Mouse (Mus musculus) WW6 (cell line): ENCODE data around the gene Alk.

ENCODE experiments used
- DNase-seq: peaks from one replicate; pipeline ENCODE4 v3.0.0-alpha.2; 2013; ENCODE audit warnings: low read depth, low spot score

The Alk gene

GRCm38 (mm10) chr17:72401349-72401748, 203.1 kb downstream of the Alk start:
- DNase-seq, result no peak

- no peak for DNase-seq
Measured at GRCm38 (mm10) chr17:72399331-72400059, 204.9 kb downstream of the Alk start.

- no peak for DNase-seq
Measured at GRCm38 (mm10) chr17:72395956-72396355, 208.5 kb downstream of the Alk start.

- DNase-seq, result no peak
Measured at GRCm38 (mm10) chr17:72368991-72369390, 235.4 kb downstream of the Alk start.

GRCm38 (mm10) chr17:72362811-72363496, 241.5 kb downstream of the Alk start:
- no peak for DNase-seq

GRCm38 (mm10) chr17:72361961-72362360, 242.5 kb downstream of the Alk start:
- no peak for DNase-seq

- DNase-seq, result no peak
Measured at GRCm38 (mm10) chr17:72356759-72357302, 247.6 kb downstream of the Alk start.

- no peak for DNase-seq
Measured at GRCm38 (mm10) chr17:72339437-72339836, 265.0 kb downstream of the Alk start.

- no peak for DNase-seq
Measured at GRCm38 (mm10) chr17:72332909-72333308, 271.5 kb downstream of the Alk start.

- DNase-seq, result no peak
Measured at GRCm38 (mm10) chr17:72325941-72326340, 278.5 kb downstream of the Alk start.

GRCm38 (mm10) chr17:72319576-72319975, 284.9 kb downstream of the Alk start:
- no peak for DNase-seq

GRCm38 (mm10) chr17:72299651-72300050, 304.8 kb downstream of the Alk start:
- no peak for DNase-seq

- no peak for DNase-seq
Measured at GRCm38 (mm10) chr17:72296349-72296748, 308.1 kb downstream of the Alk start.

GRCm38 (mm10) chr17:72293267-72293580, 311.2 kb downstream of the Alk start:
- no peak for DNase-seq

- no peak for DNase-seq
Measured at GRCm38 (mm10) chr17:72292444-72293266, 311.8 kb downstream of the Alk start.

GRCm38 (mm10) chr17:72285961-72286360, 318.5 kb downstream of the Alk start:
- DNase-seq, result no peak

GRCm38 (mm10) chr17:72278296-72278695, 326.1 kb downstream of the Alk start:
- DNase-seq, result no peak

GRCm38 (mm10) chr17:72276778-72277177, 327.6 kb downstream of the Alk start:
- no peak for DNase-seq

- no peak for DNase-seq
Measured at GRCm38 (mm10) chr17:72275391-72275904, 329.0 kb downstream of the Alk start.

- DNase-seq, result no peak
Measured at GRCm38 (mm10) chr17:72274205-72274604, 330.2 kb downstream of the Alk start.

GRCm38 (mm10) chr17:72271640-72272039, 332.8 kb downstream of the Alk start:
- DNase-seq, result no peak

GRCm38 (mm10) chr17:72268529-72268928, 335.9 kb downstream of the Alk start:
- DNase-seq, result no peak
